Mouse (Mus musculus) heart, postnatal 14 days (tissue): Measurements from ENCODE around the gene Krtap10-4. TPM values are rescaled to one million over a fixed set of nuclear protein-coding genes. Genes with fewer than 3 reads are reported as not detected.
A peak's percentile ranks its signal among the peaks of the same experiment; 100 is the strongest.
"Not testable (repeated sequence)": the region's sequence is repeated elsewhere in the genome, so short reads cannot be mapped to it uniquely, and the experiment has no call there.

Experiments used
- DNase-seq, 2 experiments: peaks; one replicate each; pipeline ENCODE4 v3.0.0; 2021 to 2022
- intact Hi-C: fragments of 180-260 bp; cut with DNase I; formaldehyde crosslinking; loops from one replicate; pipeline ENCODE4 v1.15.1; 2025
- long read RNA-seq, 2 experiments: library from polyadenylated mRNA; stranded (forward); transcript quantifications; one replicate each; pipeline ENCODE4 v2.0.0; 2021
- total RNA-seq, 2 experiments: library from RNA; stranded (reverse); gene quantifications; 2 replicates each; pipeline ENCODE4 v1.2.3; 2021

Gene Krtap10-4
- not detected for total RNA-seq
- long read RNA-seq, experiment 1 = 0 reads
- long read RNA-seq, experiment 2 = 0 reads

- no peak for DNase-seq
- intact Hi-C loops = no loop called here
These were observed at the start of gene Krtap10-4 for GRCm38 (mm10) chr10:77826951-77827350. Krtap10-4 (minus strand) TSS chr10:77827095.

- no peak for DNase-seq
- intact Hi-C loops = loop anchor here (10.0 kb wide), 1 partner anchor 165 kb away; the partner anchor contains the start of gene Gm10272
These were observed 42.8 kb upstream of the Krtap10-4 start for GRCm38 (mm10) chr10:77869651-77870050.

DNA sequence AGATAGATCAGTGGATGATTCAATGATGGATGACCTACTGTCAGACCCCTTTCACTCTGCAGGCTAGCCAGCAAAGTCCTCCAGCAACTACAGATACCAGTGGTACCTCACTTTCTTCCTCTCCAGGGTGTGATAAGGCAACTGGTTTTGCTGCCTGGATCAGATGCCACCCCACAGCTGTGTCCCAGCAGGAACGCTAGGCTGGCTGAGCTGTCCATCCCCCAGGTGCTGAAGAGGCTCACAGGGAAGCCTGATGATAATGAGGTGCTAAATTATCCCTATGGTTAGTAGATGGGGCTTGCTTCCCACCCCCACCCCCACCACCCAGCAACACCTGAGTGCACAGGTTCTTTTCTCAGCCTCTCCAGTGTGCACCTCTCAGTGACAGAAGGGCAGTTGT lies 40.7 kb upstream of the Krtap10-4 start:
- DNase-seq = peak in 1 of 2 experiments; percentile 11

GRCm38 (mm10) chr10:77864762-77865143 lies 37.9 kb upstream of the Krtap10-4 start:
- intact Hi-C loops = no loop called here
- DNase-seq = no peak

More for the DNA sequence above, 40.7 kb upstream of the Krtap10-4 start:
- intact Hi-C loops = no loop called here

DNA sequence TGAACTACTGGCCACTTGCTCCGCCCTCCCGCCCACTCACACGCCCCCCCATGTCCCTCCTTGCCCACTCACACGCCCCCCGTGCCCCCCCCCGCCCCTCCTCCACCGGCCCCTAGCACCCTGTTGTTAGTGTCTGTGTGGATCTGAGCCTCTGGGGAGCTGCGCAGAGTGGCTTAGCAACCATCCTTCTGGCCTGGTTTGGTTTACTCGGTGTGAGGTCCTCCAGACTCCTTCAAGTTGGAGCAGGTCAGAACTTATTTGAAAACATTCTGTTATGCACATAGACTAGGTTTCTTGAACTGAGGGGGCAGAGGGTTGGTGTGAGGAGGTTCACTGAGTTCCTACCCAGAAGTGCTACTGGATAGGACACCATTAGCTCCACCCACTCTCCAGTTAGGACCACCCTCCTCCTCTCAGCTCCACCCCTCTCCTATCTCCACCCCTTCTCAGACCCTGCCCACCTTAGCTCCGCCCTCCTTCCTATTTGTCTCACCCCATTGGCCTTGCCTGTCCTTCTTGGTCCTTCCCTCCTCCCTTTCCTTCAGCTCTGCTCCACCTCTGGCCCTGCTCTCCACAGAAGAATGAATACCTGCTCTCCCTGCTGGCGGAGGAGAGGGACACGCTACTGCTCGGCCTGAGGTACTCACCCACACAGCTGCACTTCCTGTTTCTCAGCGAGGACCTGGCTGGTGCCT lies 37.3 kb upstream of the Krtap10-4 start:
- DNase-seq = no peak
- intact Hi-C loops = no loop called here

DNA sequence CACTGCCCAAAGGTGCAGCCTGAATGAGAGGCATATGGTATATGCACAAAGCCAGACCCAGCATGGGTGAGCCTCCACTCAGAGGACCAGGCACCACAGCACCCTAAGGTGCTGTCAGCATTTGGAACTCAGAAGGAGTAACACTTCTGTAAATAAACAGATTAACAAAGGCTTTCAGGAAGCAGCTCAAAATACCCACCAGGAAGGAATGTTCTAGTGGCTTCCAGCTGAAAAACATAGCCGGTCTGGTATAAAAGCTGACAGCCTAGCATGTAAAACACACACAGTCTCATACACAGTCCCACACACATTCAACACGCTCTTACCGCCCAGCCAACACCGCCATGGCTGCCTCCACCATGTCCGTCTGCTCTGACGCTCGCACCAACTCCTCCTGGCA lies 34.8 kb upstream of the Krtap10-4 start, which contains the start of gene Gm3285:
TSS of gene Gm3285 (plus strand) at position 301 of the 400 bp plus-strand sequence.
- intact Hi-C loops = no loop called here
- no peak for DNase-seq

DNA sequence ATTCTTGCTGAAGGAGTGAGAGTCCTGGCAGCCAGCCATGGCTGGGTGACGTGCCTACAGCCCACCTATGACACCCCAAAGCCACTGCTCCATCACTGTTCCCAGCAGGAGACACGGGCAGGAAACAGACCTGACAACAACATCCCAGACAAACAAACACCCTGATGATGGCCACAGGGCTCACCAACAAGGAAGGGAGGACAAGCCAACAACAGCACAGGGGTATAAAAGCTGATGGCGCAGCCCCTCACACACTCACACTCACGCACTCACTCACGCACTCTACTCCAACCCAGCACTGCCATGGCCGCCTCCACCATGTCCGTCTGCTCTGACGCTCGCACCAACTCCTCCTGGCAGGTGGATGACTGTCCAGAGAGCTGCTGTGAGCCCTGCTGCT lies 25.7 kb upstream of the Krtap10-4 start, which contains the start of gene Gm10318:
TSS of gene Gm10318 (plus strand) at position 301 of the 400 bp plus-strand sequence.
- no peak for DNase-seq
- intact Hi-C loops = no loop called here

DNA sequence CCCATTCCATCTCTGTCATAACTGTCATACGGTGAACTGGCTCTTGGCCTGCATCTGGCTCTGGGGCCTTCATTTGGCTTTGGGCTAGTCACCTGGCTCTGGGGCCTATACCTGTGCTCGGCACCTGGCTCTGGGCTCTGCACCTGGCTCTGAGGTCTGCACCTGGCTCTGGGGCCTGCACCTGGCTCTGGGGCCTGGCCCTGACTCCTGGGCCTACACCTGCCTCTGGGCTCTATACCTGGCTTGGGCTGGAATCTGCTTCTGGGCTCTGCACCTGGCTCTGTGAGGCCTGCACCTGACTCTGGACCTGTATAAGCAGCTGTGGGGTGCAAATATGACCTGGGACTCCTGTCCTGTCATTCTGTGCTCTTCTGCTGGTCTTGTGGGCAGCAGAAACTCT lies 20.6 kb upstream of the Krtap10-4 start:
- intact Hi-C loops = no loop called here

DNA sequence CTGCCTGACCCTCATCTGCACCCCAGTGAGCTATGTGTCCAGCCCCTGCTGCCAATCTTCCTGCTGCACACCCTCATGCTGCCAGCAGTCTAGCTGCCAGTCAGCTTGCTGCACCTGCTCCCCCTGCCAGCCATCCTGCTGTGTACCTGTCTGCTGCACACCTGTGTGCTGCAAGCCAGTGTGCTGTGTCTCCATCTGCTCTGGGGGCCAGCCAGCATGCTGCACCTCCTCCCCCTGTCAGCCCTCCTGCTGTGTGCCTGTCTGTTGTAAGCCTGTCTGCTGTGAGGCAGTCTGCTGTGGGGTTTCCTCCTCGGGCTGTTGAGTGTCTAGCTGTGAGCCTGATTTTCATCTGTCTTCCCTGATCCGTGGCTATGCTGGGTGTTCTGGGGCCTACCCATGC lies 20.1 kb upstream of the Krtap10-4 start:
- intact Hi-C loops = no loop called here
- no peak for DNase-seq

More for the DNA sequence above, 20.6 kb upstream of the Krtap10-4 start:
- DNase-seq = no peak

- intact Hi-C loops = no loop called here
- DNase-seq = no peak
These were observed 19.6 kb upstream of the Krtap10-4 start, which contains the start of gene Gm36176 for GRCm38 (mm10) chr10:77846503-77846902. Gm36176 (plus strand) TSS chr10:77846803.

DNA sequence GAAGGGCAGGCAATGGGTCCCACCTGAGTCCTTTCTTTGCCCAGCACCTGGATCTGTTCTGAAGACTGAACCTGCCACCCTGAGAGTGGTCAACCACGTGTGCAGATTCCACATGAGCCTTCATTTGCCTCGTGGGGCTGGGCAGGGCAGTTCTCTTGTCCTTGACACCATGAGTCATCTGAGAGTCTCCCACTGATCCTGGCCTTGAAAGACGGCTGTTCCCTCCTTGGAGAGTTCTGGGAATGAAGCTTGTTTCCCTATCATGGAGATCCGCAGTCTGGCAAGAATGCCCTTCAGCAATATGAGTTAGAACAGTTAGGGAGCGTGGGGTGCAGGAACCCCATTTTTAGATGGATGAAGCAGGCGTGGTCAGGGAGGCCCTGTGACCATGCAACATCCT lies 12.1 kb upstream of the Krtap10-4 start:
- DNase-seq = no peak
- intact Hi-C loops = no loop called here

- intact Hi-C loops = no loop called here
- DNase-seq = no peak
These were observed 8.8 kb upstream of the Krtap10-4 start, which contains the start of gene Krtap10-10 for GRCm38 (mm10) chr10:77835647-77836046. Krtap10-10 (plus strand) TSS chr10:77835947.

DNA sequence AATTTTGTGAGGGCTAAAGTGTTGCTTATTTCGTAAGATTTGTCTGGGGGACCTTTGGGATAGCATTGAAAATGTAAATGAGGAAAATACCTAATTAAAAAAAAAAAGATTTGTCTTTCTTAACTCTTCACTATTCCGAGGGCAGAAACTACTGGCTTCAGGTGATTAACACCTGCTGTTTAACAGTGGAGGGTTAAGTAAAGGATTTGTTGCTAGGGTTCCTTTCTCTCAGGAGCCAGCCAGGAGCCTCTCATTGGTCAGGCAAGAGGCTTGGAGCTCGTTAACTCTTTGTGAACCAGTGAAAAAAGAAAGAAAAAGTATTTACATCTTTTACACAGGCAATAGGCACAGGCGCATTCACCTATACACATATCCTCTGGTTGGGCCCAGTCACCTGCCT lies 7.7 kb downstream of the Krtap10-4 start:
- DNase-seq = no peak
- intact Hi-C loops = loop anchor here (5.0 kb wide), 1 partner anchor 192 kb away; no protein-coding TSS in a partner anchor

GRCm38 (mm10) chr10:77818523-77818922 lies 8.4 kb downstream of the Krtap10-4 start:
- intact Hi-C loops = loop anchor here (5.0 kb wide), 1 partner anchor 191 kb away; no protein-coding TSS in a partner anchor
- DNase-seq = no peak

- intact Hi-C loops = loop anchor here (5.0 kb wide), 1 partner anchor 188 kb away; no protein-coding TSS in a partner anchor
- DNase-seq = peak; percentile 18 to 35
These were observed 11.4 kb downstream of the Krtap10-4 start for GRCm38 (mm10) chr10:77815514-77815913.

GRCm38 (mm10) chr10:77814382-77814781 lies 12.5 kb downstream of the Krtap10-4 start, which contains the start of gene Gm2696:
Gm2696 (plus strand) TSS chr10:77814682.
- intact Hi-C loops = no loop called here
- no peak for DNase-seq

- intact Hi-C loops = no loop called here
- no peak for DNase-seq
These were observed 15.2 kb downstream of the Krtap10-4 start, which contains the start of gene Gm9507 for GRCm38 (mm10) chr10:77811743-77812142. Gm9507 (minus strand) TSS chr10:77811843.

GRCm38 (mm10) chr10:77804095-77804494 lies 22.8 kb downstream of the Krtap10-4 start:
- no peak for DNase-seq
- intact Hi-C loops = no loop called here

- intact Hi-C loops = no loop called here
- no peak for DNase-seq
These were observed 27.9 kb downstream of the Krtap10-4 start, which contains the start of gene Gm19668 for GRCm38 (mm10) chr10:77798921-77799508. Gm19668 (minus strand) TSS chr10:77799133.

DNA sequence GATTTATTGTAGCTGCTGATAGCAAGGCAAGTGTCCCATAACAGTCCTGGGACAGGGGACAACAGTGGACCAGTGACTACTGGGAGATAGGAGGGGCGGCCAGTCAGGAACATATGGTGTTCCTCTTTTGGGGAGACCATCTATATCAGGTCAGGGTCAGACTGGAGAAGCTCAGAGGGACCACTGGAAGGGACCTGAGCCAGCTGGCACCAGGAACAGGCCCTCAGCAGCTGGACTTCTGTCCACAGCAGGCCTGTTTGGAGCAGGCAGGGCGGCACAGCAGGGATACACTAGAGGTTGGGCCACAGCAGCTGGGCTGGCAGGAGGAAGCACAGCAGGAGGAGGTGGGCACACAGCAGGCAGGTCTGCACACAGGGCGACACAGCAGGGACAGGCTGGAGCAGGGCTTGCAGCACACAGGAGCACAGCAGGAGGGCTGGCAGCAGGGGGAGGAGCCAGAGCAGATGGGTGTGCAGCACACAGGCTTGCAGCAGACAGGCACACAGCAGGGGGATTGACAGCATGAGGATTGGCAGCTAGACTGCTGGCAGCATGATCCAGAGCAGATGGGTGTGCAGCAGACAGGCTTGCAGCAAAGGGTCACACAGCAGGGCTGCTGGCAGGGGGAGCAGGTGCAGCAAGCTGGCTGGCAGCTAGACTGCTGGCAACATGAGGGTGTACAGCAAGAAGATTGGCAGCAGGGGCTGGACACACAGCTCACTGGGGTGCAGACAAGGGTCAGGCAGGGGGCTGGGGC lies 28.6 kb downstream of the Krtap10-4 start:
- peak; percentile 17 to 37 for DNase-seq
- intact Hi-C loops = not testable (repeated sequence)
